Mouse (Mus musculus): Measurements from ENCODE around the gene Ireb2. TPM values are rescaled to one million over a fixed set of nuclear protein-coding genes. Genes with fewer than 3 reads are reported as not detected.
"Not testable (repeated sequence)": the region's sequence is repeated elsewhere in the genome, so short reads cannot be mapped to it uniquely, and the experiment has no call there.

Gene Ireb2
- polyA plus RNA-seq, 1 experiment from 2014 or later: 51.2 TPM

- peak; percentile 20; the same call in 1 of the 2 replicates for ATAC-seq (replicated peaks)
- H3K4me3 ChIP-seq: peak overlapping the region; percentile 62
- peak overlapping the region; percentile 90 for H3K4me2 ChIP-seq (replicated peaks)
- H3K27me3 ChIP-seq: no peaks in the 10 kb centered on the region
- H3K4me1 ChIP-seq: peaks cover 8% of the 10 kb centered on the region
- H3K9ac ChIP-seq (replicated peaks): no peak overlapping the region
- H3K36me3 ChIP-seq: peaks cover 13% of the 10 kb centered on the region; the same call in 1 of the 2 replicates
- WGBS: 72% methylated on average over 8 of the region's 8 CpGs
- no peak overlapping the region for H3K27ac ChIP-seq (replicated peaks)
- H3K9me3 ChIP-seq: no peaks in the 10 kb centered on the region
These were observed 52.8 kb downstream of the Ireb2 start for GRCm38 (mm10) chr9:54916401-54916800.

- Histone ChIP-seq H3K4me1 (peaks cover 8% of the 10 kb centered on the region), H3K9ac (replicated peaks) (peak within 1 kb of the TSS; percentile 61), H3K36me3 (peaks cover 7% of the 10 kb centered on the region; the same call in 1 of the 2 replicates), H3K27me3 (no peaks in the 10 kb centered on the region), H3K27ac (replicated peaks) (0 out of 2 replicates have a peak within 1 kb of the TSS, but pooled peaks have one; percentile 6), H3K4me2 (replicated peaks) (peak within 1 kb of the TSS; percentile 90), H3K9me3 (no peaks in the 10 kb centered on the region), H3K4me3 (peak within 1 kb of the TSS; percentile 62)
- 1% methylated on average over 34 of the region's 34 CpGs for WGBS
- peak; percentile 99 for ATAC-seq (replicated peaks)
These were observed 53.6 kb downstream of the Ireb2 start, which contains the start of gene Hykk for GRCm38 (mm10) chr9:54917010-54917677. Gene Hykk, plus strand, starts transcription at chr9:54917283.

- no peaks in the 10 kb centered on the region for H3K27me3 ChIP-seq
- WGBS: 74% methylated on average over 2 of the region's 2 CpGs
- no peak for ATAC-seq (replicated peaks)
- no peak overlapping the region for H3K4me3 ChIP-seq
- H3K36me3 ChIP-seq: 0 out of 2 replicates have a peak, but pooled peaks cover 6% of the 10 kb centered on the region
- H3K9ac ChIP-seq (replicated peaks): no peak overlapping the region
- no peak overlapping the region for H3K27ac ChIP-seq (replicated peaks)
- H3K4me1 ChIP-seq: peaks cover 8% of the 10 kb centered on the region
- H3K4me2 ChIP-seq (replicated peaks): no peak overlapping the region
- no peaks in the 10 kb centered on the region for H3K9me3 ChIP-seq
These were observed 54.6 kb downstream of the Ireb2 start for GRCm38 (mm10) chr9:54918191-54918590.

GRCm38 (mm10) chr9:54918781-54919180, 55.2 kb downstream of the Ireb2 start:
- Histone ChIP-seq H3K27me3 (no peaks in the 10 kb centered on the region), H3K4me1 (peaks cover 8% of the 10 kb centered on the region), H3K9me3 (no peaks in the 10 kb centered on the region), H3K27ac (replicated peaks) (no peak overlapping the region), H3K4me3 (no peak overlapping the region), H3K36me3 (0 out of 2 replicates have a peak, but pooled peaks cover 4% of the 10 kb centered on the region), H3K4me2 (replicated peaks) (no peak overlapping the region), H3K9ac (replicated peaks) (no peak overlapping the region)
- ATAC-seq (replicated peaks): no peak
- WGBS: 95% methylated on average over 5 of the region's 5 CpGs

GRCm38 (mm10) chr9:54919946-54920345, 56.4 kb downstream of the Ireb2 start:
- no peak for ATAC-seq (replicated peaks)
- Histone ChIP-seq H3K9me3 (no peaks in the 10 kb centered on the region), H3K36me3 (0 out of 2 replicates have a peak, but pooled peaks cover 4% of the 10 kb centered on the region), H3K4me2 (replicated peaks) (no peak overlapping the region), H3K4me1 (peaks cover 8% of the 10 kb centered on the region), H3K27me3 (no peaks in the 10 kb centered on the region), H3K27ac (replicated peaks) (no peak overlapping the region), H3K4me3 (no peak overlapping the region), H3K9ac (replicated peaks) (no peak overlapping the region)
- 59% methylated on average over 4 of the region's 4 CpGs for WGBS

GRCm38 (mm10) chr9:54930741-54931140, 67.2 kb downstream of the Ireb2 start:
- 89% methylated on average over 1 of the region's 1 CpGs for WGBS

GRCm38 (mm10) chr9:54931765-54932164, 68.2 kb downstream of the Ireb2 start:
- Histone ChIP-seq H3K9me3 (no peaks in the 10 kb centered on the region), H3K27ac (replicated peaks) (no peak overlapping the region), H3K9ac (replicated peaks) (no peak overlapping the region), H3K4me3 (no peak overlapping the region), H3K27me3 (no peaks in the 10 kb centered on the region), H3K4me1 (no peaks in the 10 kb centered on the region), H3K4me2 (replicated peaks) (no peak overlapping the region), H3K36me3 (no peaks in the 10 kb centered on the region)
- ATAC-seq (replicated peaks): no peak
- 10% methylated on average over 1 of the region's 1 CpGs for WGBS

More at GRCm38 (mm10) chr9:54930741-54931140, 67.2 kb downstream of the Ireb2 start:
- H3K4me2 ChIP-seq (replicated peaks): no peak overlapping the region
- H3K27me3 ChIP-seq: no peaks in the 10 kb centered on the region
- H3K9me3 ChIP-seq: no peaks in the 10 kb centered on the region
- no peaks in the 10 kb centered on the region for H3K36me3 ChIP-seq
- H3K4me1 ChIP-seq: no peaks in the 10 kb centered on the region
- no peak for ATAC-seq (replicated peaks)
- no peak overlapping the region for H3K27ac ChIP-seq (replicated peaks)
- no peak overlapping the region for H3K9ac ChIP-seq (replicated peaks)
- no peak overlapping the region for H3K4me3 ChIP-seq

- Histone ChIP-seq H3K27me3 (no peaks in the 10 kb centered on the region), H3K4me3 (no peak overlapping the region), H3K4me2 (replicated peaks) (no peak overlapping the region), H3K9me3 (no peaks in the 10 kb centered on the region), H3K36me3 (no peaks in the 10 kb centered on the region), H3K27ac (replicated peaks) (no peak overlapping the region), H3K9ac (replicated peaks) (no peak overlapping the region), H3K4me1 (no peaks in the 10 kb centered on the region)
- WGBS: 74% methylated on average over 2 of the region's 2 CpGs
- no peak for ATAC-seq (replicated peaks)
These were observed 68.8 kb downstream of the Ireb2 start for GRCm38 (mm10) chr9:54932379-54932778.

GRCm38 (mm10) chr9:54942071-54942470, 78.5 kb downstream of the Ireb2 start:
- Histone ChIP-seq H3K36me3 (no peaks in the 10 kb centered on the region), H3K4me1 (no peaks in the 10 kb centered on the region), H3K4me2 (replicated peaks) (no peak overlapping the region), H3K9me3 (no peaks in the 10 kb centered on the region), H3K9ac (replicated peaks) (no peak overlapping the region), H3K27ac (replicated peaks) (no peak overlapping the region), H3K4me3 (no peak overlapping the region), H3K27me3 (no peaks in the 10 kb centered on the region)
- no peak for ATAC-seq (replicated peaks)
- WGBS: 93% methylated on average over 4 of the region's 4 CpGs

GRCm38 (mm10) chr9:54944467-54944866, 80.9 kb downstream of the Ireb2 start:
- Histone ChIP-seq H3K27ac (replicated peaks) (no peak overlapping the region), H3K27me3 (no peaks in the 10 kb centered on the region), H3K4me1 (no peaks in the 10 kb centered on the region), H3K36me3 (no peaks in the 10 kb centered on the region), H3K9ac (replicated peaks) (no peak overlapping the region), H3K9me3 (no peaks in the 10 kb centered on the region), H3K4me3 (no peak overlapping the region), H3K4me2 (replicated peaks) (no peak overlapping the region)
- no peak for ATAC-seq (replicated peaks)
- WGBS: 81% methylated on average over 2 of the region's 2 CpGs

GRCm38 (mm10) chr9:54946256-54946655, 82.7 kb downstream of the Ireb2 start:
- H3K4me2 ChIP-seq (replicated peaks): no peak overlapping the region
- ATAC-seq (replicated peaks): no peak
- peaks cover 2% of the 10 kb centered on the region for H3K4me1 ChIP-seq
- WGBS: 59% methylated on average over 16 of the region's 16 CpGs
- H3K27me3 ChIP-seq: no peaks in the 10 kb centered on the region
- no peaks in the 10 kb centered on the region for H3K9me3 ChIP-seq
- H3K9ac ChIP-seq (replicated peaks): no peak overlapping the region
- H3K4me3 ChIP-seq: no peak overlapping the region
- no peaks in the 10 kb centered on the region for H3K36me3 ChIP-seq
- H3K27ac ChIP-seq (replicated peaks): no peak overlapping the region

- no peak overlapping the region for H3K4me3 ChIP-seq
- peaks cover 22% of the 10 kb centered on the region for H3K36me3 ChIP-seq
- no peaks in the 10 kb centered on the region for H3K27me3 ChIP-seq
- H3K9me3 ChIP-seq: no peaks in the 10 kb centered on the region
- no peak overlapping the region for H3K4me2 ChIP-seq (replicated peaks)
- ATAC-seq (replicated peaks): no peak
- H3K27ac ChIP-seq (replicated peaks): no peak overlapping the region
- peaks cover 20% of the 10 kb centered on the region for H3K4me1 ChIP-seq
- no peak overlapping the region for H3K9ac ChIP-seq (replicated peaks)
These were observed 85.9 kb downstream of the Ireb2 start for GRCm38 (mm10) chr9:54949465-54949864.

GRCm38 (mm10) chr9:54950162-54950561, 86.6 kb downstream of the Ireb2 start:
- Histone ChIP-seq H3K4me2 (replicated peaks) (peak overlapping the region; percentile 57), H3K4me3 (peak overlapping the region; percentile 69), H3K36me3 (peaks cover 26% of the 10 kb centered on the region), H3K27ac (replicated peaks) (peak overlapping the region; percentile 93), H3K9ac (replicated peaks) (peak overlapping the region; percentile 51), H3K4me1 (peaks cover 20% of the 10 kb centered on the region)
- peak; percentile 35 for ATAC-seq (replicated peaks)
- not testable (repeated sequence) for H3K27me3 ChIP-seq, H3K9me3 ChIP-seq
- WGBS: 43% methylated on average over 8 of the region's 8 CpGs

All from forebrain, embryonic 15.5 days (tissue).